Mouse (Mus musculus): ENCODE data around the gene Castor1.

Castor1 gene

GRCm38 (mm10) chr11:4235665-4236545 is 17.9 kb downstream of the Castor1 start, which contains the start of gene Osm:
Gene Osm (plus strand): TSS chr11:4236420.
- DNase-seq: peak in 1 of 2 experiments; percentile 26

GRCm38 (mm10) chr11:4236546-4237067 is 18.6 kb downstream of the Castor1 start:
- no peak for DNase-seq

- peak in 1 of 2 experiments; percentile 40 for DNase-seq
These were observed 19.4 kb downstream of the Castor1 start for GRCm38 (mm10) chr11:4237389-4237912.

GRCm38 (mm10) chr11:4238167-4238566 is 20.1 kb downstream of the Castor1 start:
- DNase-seq: no peak

GRCm38 (mm10) chr11:4239691-4240090 is 21.7 kb downstream of the Castor1 start:
- no peak for DNase-seq

- DNase-seq: no peak
These were observed 22.1 kb downstream of the Castor1 start for GRCm38 (mm10) chr11:4240151-4240550.

- DNase-seq: no peak
These were observed 23.2 kb downstream of the Castor1 start for GRCm38 (mm10) chr11:4241180-4241579.

- no peak for DNase-seq
These were observed 28.1 kb downstream of the Castor1 start for GRCm38 (mm10) chr11:4246126-4246525.

GRCm38 (mm10) chr11:4246623-4247022 is 28.6 kb downstream of the Castor1 start:
- DNase-seq: no peak

- no peak for DNase-seq
These were observed 29.4 kb downstream of the Castor1 start for GRCm38 (mm10) chr11:4247201-4247959.

- no peak for DNase-seq
These were observed 31.1 kb downstream of the Castor1 start for GRCm38 (mm10) chr11:4249151-4249550.

GRCm38 (mm10) chr11:4250290-4250689 is 32.3 kb downstream of the Castor1 start:
- DNase-seq: no peak

- DNase-seq: no peak
These were observed 33.4 kb downstream of the Castor1 start for GRCm38 (mm10) chr11:4251376-4251775.

- DNase-seq: no peak
These were observed 34.9 kb downstream of the Castor1 start for GRCm38 (mm10) chr11:4252886-4253285.

GRCm38 (mm10) chr11:4256846-4257607 is 39.0 kb downstream of the Castor1 start, which contains the start of gene Lif:
Gene Lif (plus strand): TSS chr11:4257557.
- peak; percentile 34 to 51 for DNase-seq

GRCm38 (mm10) chr11:4257756-4258155 is 39.7 kb downstream of the Castor1 start:
- DNase-seq: peak; percentile 77 to 88

- DNase-seq: peak; percentile 75 to 90
These were observed 40.6 kb downstream of the Castor1 start for GRCm38 (mm10) chr11:4258657-4259082.

GRCm38 (mm10) chr11:4260463-4261187 is 42.6 kb downstream of the Castor1 start:
- peak; percentile 72 to 74 for DNase-seq

- peak; percentile 34 to 80 for DNase-seq
These were observed 43.1 kb downstream of the Castor1 start for GRCm38 (mm10) chr11:4261188-4261494.

- DNase-seq: peak; percentile 45 to 60
These were observed 43.9 kb downstream of the Castor1 start for GRCm38 (mm10) chr11:4261969-4262368.

GRCm38 (mm10) chr11:4262847-4263246 is 44.8 kb downstream of the Castor1 start:
- DNase-seq: peak in 1 of 2 experiments; percentile 19

GRCm38 (mm10) chr11:4263296-4263695 is 45.3 kb downstream of the Castor1 start:
- DNase-seq: peak; percentile 52 to 70
